Mouse (Mus musculus): ENCODE results near the gene Yipf6.
"Not testable (repeated sequence)": the region's sequence is repeated elsewhere in the genome, so short reads cannot be mapped to it uniquely, and the experiment has no call there.

Yipf6 gene

DNA sequence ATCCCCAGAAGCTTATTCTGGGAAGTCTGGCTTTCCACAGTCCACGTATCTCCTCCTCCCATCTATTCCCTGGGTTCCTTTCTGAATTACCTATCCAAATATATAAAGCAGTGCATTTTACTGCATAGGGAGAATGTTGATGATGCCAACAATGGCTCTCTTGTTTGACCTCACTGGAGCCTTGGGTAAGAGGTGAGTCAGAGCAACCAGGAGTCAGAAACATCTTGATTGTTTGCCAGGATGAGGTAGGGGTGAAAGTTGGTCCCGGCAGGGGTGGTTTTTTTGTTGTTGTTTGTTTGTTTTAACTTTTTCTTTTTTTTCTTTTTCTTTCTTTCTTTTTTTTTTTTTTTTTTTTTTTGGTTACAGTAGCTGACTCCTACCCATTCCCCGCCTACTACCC, at the start of gene Yipf6:
Gene Yipf6 (plus strand): TSS at position 216 of the 400 bp plus-strand sequence.
- no peak for DNase-seq (ENCODE audit: low read depth, low spot score)

DNA sequence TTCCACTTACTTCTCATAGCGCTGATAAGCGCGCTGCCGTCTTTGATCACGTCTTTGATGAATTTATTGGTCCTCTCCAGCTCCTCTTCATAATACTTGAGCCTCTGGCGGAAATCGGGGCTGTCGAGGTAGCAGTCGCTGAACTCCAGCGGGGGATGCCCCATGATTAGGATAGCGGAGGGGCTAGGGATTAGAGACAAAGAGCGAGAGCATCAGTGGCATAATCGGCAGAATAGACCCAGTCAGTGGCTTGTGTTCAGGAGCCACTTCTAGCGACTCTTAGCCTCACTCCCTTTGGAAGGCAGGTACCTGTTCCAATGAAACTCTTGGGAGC, 46.1 kb upstream of the Yipf6 start:
- DNase-seq (ENCODE audit: low read depth, low spot score): no peak

DNA sequence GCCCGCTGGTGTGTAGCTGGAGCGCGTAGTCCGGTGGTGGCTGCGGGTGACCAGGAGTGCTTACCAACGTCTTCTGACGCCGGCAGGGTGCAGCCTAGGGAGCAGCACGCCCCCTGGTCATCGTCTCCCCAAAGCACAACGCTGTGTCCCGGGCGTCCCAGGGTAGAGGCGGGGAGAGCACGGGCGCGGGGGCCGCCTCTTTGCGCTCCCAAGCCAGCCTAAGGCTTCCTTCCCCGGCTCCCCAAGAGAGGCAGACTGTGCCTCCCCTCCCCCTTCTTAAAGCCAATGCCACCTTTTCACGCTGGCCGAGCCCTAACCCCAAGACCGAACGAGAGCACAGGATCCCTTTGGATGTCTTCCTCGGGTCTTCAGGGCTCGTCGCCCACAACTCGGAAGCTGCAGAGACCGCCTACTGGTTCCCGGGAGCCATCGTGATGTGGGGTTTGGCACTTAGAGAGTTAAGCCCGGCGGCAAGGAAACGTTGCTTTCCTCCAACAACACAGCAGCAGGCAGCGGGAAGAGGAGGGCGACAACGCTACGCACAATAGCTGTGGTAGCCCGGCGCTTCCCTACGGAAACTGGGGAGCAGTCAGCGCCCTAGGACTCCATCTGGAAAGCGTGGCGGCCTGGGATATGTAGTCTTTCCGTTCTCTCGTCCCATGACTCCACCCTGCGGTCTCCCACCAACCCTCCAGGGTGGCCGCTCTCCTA, 45.6 kb upstream of the Yipf6 start, which contains the start of gene Ophn1:
Gene Ophn1 (minus strand): TSS at position 620 of the 711 bp plus-strand sequence.
- peak; percentile 36 for DNase-seq (ENCODE audit: low read depth, low spot score)

DNA sequence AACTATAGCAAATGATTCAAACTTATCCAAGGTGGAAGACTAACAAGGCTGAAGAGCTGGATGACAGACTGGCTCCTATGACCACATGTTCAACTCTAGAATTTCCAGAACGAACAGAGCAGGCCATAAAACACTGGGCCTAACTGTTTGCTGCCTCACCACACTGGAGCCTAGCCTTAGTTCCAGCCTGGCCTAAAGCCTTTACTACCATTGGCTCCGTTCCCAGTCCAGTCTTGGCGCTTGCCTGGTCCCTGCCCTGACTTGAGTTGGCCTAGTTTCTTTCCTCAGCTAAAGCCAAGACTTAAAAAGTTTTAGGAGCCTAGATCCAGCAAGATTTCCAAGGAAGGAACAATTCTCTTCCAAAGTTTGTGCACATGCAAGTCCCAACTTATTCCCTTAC, 37.8 kb upstream of the Yipf6 start:
- DNase-seq (ENCODE audit: low read depth, low spot score): peak; percentile 84

DNA sequence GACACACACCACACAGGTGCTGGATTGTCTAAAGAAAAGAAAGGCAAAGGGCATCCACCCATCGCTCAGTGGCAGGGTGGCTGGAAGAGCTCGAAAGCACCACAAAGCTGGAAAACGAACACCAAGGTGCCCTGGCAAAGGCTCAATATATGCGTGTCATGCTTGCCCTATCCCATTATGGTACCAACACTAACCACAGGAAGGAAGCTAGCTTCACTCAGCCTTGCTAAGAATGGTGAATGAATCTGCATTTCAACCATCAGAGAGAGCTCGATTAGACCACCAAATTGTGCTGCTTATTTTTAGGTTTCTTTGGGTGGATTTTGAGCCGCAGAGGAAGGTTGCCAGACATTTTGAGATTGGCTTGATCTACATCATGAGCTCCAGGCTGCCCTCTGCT, 31.9 kb upstream of the Yipf6 start:
- DNase-seq (ENCODE audit: low read depth, low spot score): no peak

DNA sequence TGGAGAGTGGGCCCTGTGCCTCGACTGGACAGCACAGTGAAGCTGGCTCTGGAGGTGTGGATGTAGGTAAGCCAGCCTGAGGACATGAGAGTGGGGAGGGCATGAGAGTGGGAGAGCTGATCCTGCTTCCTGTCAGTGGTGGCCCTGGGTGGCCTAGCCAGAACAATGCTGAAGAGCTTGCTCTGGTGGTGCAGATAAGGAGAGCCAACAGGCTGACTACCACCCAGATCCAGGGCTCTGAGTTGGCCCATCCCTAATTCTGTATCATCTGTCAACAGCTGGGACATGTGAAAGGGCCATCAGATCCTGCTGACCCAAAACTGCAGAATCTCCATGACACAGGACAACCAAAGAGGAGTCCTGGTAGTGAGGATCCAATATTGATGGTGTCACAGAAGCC, 27.2 kb upstream of the Yipf6 start:
- DNase-seq (ENCODE audit: low read depth, low spot score): no peak

DNA sequence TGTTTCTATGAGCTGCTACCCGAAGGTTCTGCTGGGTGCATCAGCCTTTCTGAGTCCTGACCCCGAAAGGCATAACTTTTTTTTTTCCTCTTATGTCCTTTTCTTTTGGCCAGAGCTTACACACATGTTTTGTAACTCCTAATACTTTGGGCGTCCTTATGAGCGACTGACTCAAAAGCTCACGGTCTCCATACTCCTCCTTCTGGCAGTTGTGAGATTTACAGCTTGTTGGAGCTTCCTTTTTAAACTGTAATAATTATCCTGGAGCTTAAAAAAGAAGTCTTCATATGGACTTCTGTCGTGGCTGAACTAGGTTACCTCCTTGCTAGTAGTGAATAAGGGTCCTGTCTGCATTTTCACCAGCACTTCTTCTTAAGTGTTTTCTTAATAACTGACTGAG, 16.7 kb upstream of the Yipf6 start:
- peak; percentile 29 for DNase-seq (ENCODE audit: low read depth, low spot score)

DNA sequence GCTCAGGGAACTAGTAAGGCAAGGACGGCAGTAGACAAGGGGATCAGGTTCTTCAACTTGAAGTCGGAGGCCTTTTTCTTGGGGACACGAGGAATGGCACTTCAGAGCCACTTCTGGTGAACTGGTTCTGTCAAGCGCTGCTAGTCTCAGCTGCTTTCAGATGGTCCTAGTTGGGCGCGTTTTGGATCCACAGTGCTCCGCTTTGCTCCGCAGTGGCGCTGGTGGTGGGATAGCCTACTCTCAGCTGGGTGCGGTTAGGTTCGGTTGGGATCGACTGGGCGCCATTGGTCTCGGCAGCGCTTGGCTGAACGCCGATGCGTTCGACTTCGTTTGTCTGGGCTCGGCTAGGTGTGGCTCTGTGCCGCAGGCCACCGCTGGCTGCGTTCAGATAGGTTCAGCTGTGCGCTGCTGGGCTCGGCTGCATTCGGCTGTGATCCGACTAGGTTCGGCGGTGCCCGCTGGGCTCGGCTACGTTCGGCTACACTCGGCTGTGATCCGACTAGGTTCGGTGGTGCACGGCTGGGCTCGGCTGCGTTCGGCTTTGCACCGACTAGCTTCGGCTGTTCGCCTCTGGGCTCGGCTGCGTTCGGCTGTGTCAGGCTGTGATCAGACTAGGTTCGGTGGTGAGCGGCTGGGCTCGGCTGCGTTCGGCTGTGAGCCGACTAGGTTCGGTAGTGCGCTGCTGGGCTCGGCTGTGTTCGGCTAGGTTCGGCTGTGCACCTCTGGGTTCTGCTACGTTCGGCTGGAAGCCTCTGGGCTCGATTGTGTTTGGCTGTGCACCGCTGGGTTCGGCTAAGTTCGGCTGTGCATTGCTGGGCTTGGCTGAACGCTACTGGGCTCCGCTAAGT, 815 bp downstream of the Yipf6 start:
- DNase-seq (ENCODE audit: low read depth, low spot score): peak; percentile 93

DNA sequence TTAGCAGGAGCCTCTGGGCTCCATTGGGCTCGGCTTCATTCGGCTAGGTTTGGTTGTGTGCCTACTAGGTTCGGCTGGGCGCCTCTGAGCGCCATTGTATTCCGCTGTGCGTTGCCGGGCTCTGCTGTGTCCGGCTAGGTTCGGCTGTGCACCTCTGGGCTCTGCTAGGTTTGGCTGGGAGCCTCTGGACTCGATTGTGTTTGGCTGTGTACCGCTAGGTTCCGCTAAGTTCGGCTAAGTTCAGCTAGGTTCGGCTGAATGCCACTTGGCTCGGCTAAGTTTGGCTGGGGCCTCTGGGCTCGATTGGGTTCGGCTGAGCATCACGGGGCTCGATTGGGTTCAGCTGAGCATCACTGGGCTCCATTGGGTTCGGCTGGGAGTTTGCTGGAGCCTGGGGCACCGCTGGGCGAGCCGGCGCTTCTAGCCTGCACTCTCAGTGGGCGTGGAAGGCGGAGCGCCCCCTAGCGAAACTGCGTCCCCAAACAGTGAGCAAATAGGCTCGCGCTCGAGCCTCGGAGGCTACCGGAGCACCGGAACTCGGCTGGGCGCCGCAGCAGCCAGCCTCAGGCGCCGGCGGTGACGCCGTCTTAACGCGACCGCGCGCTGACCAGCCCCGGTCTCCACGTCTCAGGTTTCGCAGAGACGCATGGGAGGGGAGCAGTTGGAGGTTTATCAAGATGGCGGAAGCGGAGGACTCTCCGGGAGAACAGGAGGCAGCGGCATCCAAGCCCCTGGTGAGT, 1.6 kb downstream of the Yipf6 start:
- DNase-seq (ENCODE audit: low read depth, low spot score): peak; percentile 88

DNA sequence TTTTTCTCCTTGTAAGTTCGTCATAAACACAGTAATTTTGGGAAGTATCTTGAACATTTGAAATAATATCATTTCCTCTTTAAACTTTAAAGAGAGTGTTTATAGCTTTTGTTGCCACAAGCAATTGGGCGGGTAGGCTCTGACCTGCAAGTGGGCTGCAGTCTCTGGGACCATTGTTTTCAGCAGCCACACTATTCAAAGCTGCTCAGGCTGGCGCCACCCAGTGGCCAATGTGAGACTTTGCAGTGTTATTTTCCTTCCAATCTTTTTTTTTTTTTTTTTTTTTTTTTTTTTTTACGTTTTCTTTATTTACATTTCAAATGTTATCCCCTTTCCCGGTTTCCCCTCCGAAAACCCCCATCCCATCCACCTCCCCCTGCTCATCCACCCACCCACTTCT, 17.8 kb downstream of the Yipf6 start:
- no peak for DNase-seq (ENCODE audit: low read depth, low spot score)

DNA sequence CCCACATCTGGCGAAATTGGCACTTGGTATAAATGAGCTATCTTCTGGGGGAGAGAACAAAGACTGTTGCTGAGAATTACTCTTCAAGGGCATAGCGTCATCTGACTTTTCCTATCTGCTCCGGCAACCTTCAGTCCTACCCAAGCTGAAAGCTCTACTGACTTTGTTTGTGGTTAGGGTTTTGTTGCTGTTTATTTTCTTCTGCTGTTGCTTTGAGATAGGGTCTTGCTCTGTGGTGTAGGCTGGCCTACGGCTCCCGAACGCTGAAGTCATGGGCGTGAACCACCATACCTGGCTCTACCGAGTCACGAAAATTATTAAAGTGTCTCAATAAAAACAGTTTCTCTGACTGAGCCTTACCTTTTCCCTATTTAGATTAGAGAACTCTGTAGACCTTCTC, 22.2 kb downstream of the Yipf6 start:
- no peak for DNase-seq (ENCODE audit: low read depth, low spot score)

DNA sequence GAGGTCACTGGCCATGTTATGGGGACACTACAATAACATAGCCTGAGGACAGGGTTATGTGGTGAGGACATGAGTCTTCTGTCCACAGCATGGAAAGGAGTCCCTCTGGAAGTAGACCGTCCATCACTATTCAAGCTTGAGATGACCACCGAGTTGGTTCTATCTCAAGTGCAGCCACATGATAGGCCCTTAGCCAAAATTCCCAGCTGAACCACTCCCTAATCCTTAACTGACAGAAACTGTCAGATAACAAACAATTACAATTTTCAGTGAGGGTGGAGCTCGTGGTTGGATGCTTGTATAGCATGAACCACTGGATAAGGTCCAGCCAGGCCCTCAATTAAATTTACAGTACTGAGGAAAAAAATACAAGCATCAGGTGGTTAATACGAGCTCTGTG, 22.9 kb downstream of the Yipf6 start:
- DNase-seq (ENCODE audit: low read depth, low spot score): no peak

DNA sequence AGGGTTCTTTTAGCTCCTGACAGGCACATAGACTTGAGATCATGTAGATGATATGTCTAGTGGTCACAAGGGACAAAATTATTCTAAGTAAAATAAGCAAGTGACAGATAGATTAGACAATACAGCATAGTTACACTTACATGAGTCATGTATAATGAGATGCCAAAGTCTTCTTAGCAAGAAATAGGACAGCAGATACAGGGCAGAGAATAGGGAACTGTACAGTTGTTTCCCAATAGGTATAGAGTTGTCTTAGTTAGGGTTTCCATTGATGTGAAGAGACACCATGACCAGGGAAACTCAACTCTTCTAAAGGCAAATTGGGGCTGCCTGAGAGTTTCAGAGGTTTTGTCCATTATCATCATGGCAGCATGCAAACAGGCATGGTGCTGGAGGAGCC, 27.6 kb downstream of the Yipf6 start:
- DNase-seq (ENCODE audit: low read depth, low spot score): no peak

DNA sequence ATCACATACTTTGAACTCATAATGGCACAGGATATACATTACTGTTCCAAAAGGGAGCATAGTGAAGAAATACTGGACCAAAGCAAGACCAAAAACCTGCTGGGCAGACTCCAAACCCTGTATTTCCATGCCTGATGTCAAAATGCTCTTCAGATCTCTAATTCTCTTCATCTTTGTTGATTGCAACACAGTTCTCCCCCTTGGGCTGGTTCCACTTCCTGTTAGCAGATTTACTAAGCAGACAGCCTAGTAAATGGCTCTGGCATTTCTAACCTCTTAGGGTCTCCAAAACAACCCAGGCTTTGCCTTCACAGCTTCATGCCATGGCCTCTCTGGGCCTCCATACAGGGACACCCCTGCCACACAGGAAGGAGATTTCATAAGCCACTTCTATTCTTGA, 28.4 kb downstream of the Yipf6 start:
- no peak for DNase-seq (ENCODE audit: low read depth, low spot score)

DNA sequence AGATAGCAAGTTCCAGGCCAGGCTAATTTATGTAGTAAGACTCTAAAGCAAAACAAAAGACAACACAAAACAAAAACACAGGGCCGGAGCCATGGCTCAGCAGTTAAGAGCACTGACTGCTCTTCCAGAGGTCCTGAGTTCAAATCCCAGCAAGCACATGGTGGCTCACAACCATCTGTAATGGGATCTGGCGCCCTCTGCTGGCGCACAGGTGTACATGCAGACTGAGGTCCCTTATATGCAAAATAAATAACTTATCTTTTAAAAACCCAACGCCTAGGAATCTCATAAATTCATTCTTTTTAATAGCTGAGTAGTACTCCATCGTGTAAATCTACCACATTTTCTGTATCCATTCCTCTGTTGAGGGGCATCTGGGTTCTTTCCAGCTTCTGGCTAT, 50.5 kb downstream of the Yipf6 start:
- not testable (repeated sequence) for DNase-seq (ENCODE audit: low read depth, low spot score)

DNA sequence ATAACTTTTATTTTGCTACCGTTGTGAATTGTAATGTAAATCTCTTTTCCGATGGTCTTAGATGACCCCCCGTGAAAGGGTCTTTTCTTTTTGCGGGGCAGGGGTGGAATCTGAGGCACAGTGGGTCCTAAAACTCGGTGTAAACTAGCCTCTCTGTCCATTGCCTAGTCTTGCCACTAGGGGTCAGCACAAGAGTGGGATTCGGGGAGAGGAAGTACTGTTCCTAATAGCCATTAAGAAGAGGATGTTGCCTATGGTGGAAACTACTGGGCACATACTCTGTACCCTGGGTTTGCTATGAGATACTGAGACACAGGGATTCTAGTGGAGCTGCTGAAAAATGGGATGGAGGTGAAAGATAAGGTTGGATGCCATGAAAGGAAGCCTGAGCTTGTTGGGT, 53.5 kb downstream of the Yipf6 start:
- DNase-seq (ENCODE audit: low read depth, low spot score): peak; percentile 29
